Mouse (Mus musculus): Measurements from ENCODE around the gene Mecp2.

DNA sequence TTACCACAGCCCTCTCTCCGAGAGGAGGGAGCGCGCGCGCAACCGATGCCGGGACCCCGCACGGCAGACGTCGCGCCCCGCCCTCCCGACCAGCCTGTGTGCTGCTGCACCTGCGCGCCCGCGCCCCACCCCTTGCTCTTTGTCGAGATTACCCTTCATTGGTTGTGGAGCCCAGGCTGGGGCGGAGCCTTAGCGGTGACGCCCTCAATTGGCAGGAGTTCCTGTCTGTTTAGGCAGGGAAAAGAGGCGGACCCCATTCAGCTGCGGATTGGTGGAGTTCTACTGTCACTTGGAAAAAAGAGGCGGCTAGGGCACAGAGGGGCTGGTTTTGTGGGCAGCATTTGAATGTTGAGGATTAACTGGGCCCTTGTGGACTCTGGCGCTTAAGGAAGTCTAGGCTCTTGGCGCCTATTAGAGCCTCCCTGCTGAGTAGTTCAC is 49.5 kb downstream of the Mecp2 start:
- TF ChIP-seq CTCF (IDR thresholded peaks at IDR 0.05) (no peak), EP300 (IDR thresholded peaks at IDR 0.05) (no peak)

All from lung, postnatal 0 days (tissue).